Mouse (Mus musculus) testis, adult 2 months (tissue): ENCODE measurements at regions not wholly inside any gene's neighbourhood (a gene's known extent, or its start where the extent isn't known, plus 50 kb on each side); places are given as distances from the start of the nearest gene placed in this dataset.

Experiments
- CTCF ChIP-seq: fragments of 200-500 bp; IDR thresholded peaks from 2 replicates; pipeline ENCODE4 v1.5.1; 2012; ENCODE audit warnings: low read depth, mild to moderate bottlenecking, inconsistent platforms, low read length, moderate library complexity; ENCODE audit not compliant: control insufficient read depth, insufficient read depth, insufficient replicate concordance
- POLR2A ChIP-seq: fragments of 200-500 bp; IDR thresholded peaks from 2 replicates; pipeline ENCODE4 v1.6.1; 2012; ENCODE audit warnings: low read depth, mild to moderate bottlenecking, inconsistent platforms, low read length, moderate library complexity; ENCODE audit not compliant: control insufficient read depth

- TF ChIP-seq CTCF = no peak
- TF ChIP-seq POLR2A = no peak
These were observed 692.4 kb downstream of the Gm9008 start for GRCm38 (mm10) chr6:75805223-75805622.
